Mouse (Mus musculus) testis, adult 2 months (tissue): ENCODE measurements around the gene Hacl1. TPM values are rescaled to one million over a fixed set of nuclear protein-coding genes. Genes with fewer than 3 reads are reported as not detected.

Experiments used
- H3K27ac ChIP-seq: fragments of 200-500 bp; 2 replicates; pipeline ENCODE4 v1.5.1; 2012; ENCODE audit warnings: low read depth, low read length; ENCODE audit not compliant: control insufficient read depth, insufficient read depth
- H3K27me3 ChIP-seq: fragments of 200-500 bp; 2 replicates; pipeline ENCODE4 v1.6.1; 2012; ENCODE audit warnings: mild to moderate bottlenecking, low read length, moderate library complexity; ENCODE audit not compliant: control insufficient read depth, insufficient read depth
- H3K36me3 ChIP-seq: fragments of 200-500 bp; 2 replicates; pipeline ENCODE4 v1.6.1; 2012; ENCODE audit warnings: mild to moderate bottlenecking, low read length; ENCODE audit not compliant: control insufficient read depth, insufficient read depth
- H3K4me1 ChIP-seq: fragments of 200-500 bp; 2 replicates; pipeline ENCODE4 v1.6.1; 2012; ENCODE audit warnings: low read length; ENCODE audit not compliant: control insufficient read depth, insufficient read depth
- H3K4me3 ChIP-seq: fragments of 200-500 bp; 2 replicates; pipeline ENCODE4 v1.5.1; 2012; ENCODE audit warnings: low read depth, mild to moderate bottlenecking, low read length, moderate library complexity, mixed read lengths; ENCODE audit not compliant: control insufficient read depth
- CTCF ChIP-seq: fragments of 200-500 bp; IDR thresholded peaks from 2 replicates; pipeline ENCODE4 v1.5.1; 2012; ENCODE audit warnings: low read depth, mild to moderate bottlenecking, inconsistent platforms, low read length, moderate library complexity; ENCODE audit not compliant: control insufficient read depth, insufficient read depth, insufficient replicate concordance
- POLR2A ChIP-seq: fragments of 200-500 bp; IDR thresholded peaks from 2 replicates; pipeline ENCODE4 v1.6.1; 2012; ENCODE audit warnings: low read depth, mild to moderate bottlenecking, inconsistent platforms, low read length, moderate library complexity; ENCODE audit not compliant: control insufficient read depth
- polyA plus RNA-seq: library from polyadenylated mRNA; depleted of rRNA; stranded (reverse); fragments of >200 nt; gene quantifications from 2 replicates; pipeline ENCODE4 v1.2.3, GENCODE M21; 2012

The Hacl1 gene
- polyA plus RNA-seq, 1 experiment: 15.1 TPM

- Histone ChIP-seq H3K27me3 (no peaks in the 10 kb centered on the region), H3K4me3 (no peak overlapping the region), H3K36me3 (no peaks in the 10 kb centered on the region), H3K4me1 (no peaks in the 10 kb centered on the region), H3K27ac (no peak overlapping the region)
- TF ChIP-seq CTCF (no peak), POLR2A (no peak)
Measured at GRCm38 (mm10) chr14:31680656-31681055, 39.6 kb upstream of the Hacl1 start.

GRCm38 (mm10) chr14:31671635-31672320, 30.7 kb upstream of the Hacl1 start:
- Histone ChIP-seq H3K27ac (no peak overlapping the region), H3K4me3 (no peak overlapping the region), H3K4me1 (peaks cover 2% of the 10 kb centered on the region; the same call in 1 of the 2 replicates), H3K36me3 (no peaks in the 10 kb centered on the region), H3K27me3 (no peaks in the 10 kb centered on the region)
- TF ChIP-seq CTCF (no peak), POLR2A (no peak)

- no peak for TF ChIP-seq CTCF
- no peak for TF ChIP-seq POLR2A
- H3K4me1 ChIP-seq: peaks cover 2% of the 10 kb centered on the region; the same call in 1 of the 2 replicates
- H3K36me3 ChIP-seq: no peaks in the 10 kb centered on the region
- no peak overlapping the region for H3K4me3 ChIP-seq
- no peaks in the 10 kb centered on the region for H3K27me3 ChIP-seq
- no peak overlapping the region for H3K27ac ChIP-seq
Measured at GRCm38 (mm10) chr14:31669642-31670490, 28.8 kb upstream of the Hacl1 start.

GRCm38 (mm10) chr14:31669161-31669611, 28.1 kb upstream of the Hacl1 start:
- Histone ChIP-seq H3K36me3 (no peaks in the 10 kb centered on the region), H3K4me1 (peaks cover 2% of the 10 kb centered on the region; the same call in 1 of the 2 replicates), H3K4me3 (no peak overlapping the region), H3K27me3 (no peaks in the 10 kb centered on the region), H3K27ac (no peak overlapping the region)
- no peak for TF ChIP-seq POLR2A
- TF ChIP-seq CTCF: no peak

- H3K4me3 ChIP-seq: no peak overlapping the region
- peaks cover 2% of the 10 kb centered on the region; the same call in 1 of the 2 replicates for H3K4me1 ChIP-seq
- no peaks in the 10 kb centered on the region for H3K36me3 ChIP-seq
- TF ChIP-seq CTCF (no peak), POLR2A (no peak)
- H3K27me3 ChIP-seq: no peaks in the 10 kb centered on the region
- H3K27ac ChIP-seq: no peak overlapping the region
Measured at GRCm38 (mm10) chr14:31668326-31668725, 27.2 kb upstream of the Hacl1 start.

- Histone ChIP-seq H3K4me3 (no peak overlapping the region), H3K27ac (no peak overlapping the region), H3K4me1 (peaks cover 4% of the 10 kb centered on the region), H3K27me3 (no peaks in the 10 kb centered on the region), H3K36me3 (no peaks in the 10 kb centered on the region)
- TF ChIP-seq CTCF (no peak), POLR2A (no peak)
Measured at GRCm38 (mm10) chr14:31667741-31668140, 26.7 kb upstream of the Hacl1 start.

- Histone ChIP-seq H3K4me3 (no peak overlapping the region), H3K4me1 (peaks cover 10% of the 10 kb centered on the region), H3K27me3 (no peaks in the 10 kb centered on the region), H3K27ac (no peak overlapping the region), H3K36me3 (no peaks in the 10 kb centered on the region)
- TF ChIP-seq POLR2A (no peak), CTCF (no peak)
Measured at GRCm38 (mm10) chr14:31666931-31667705, 26.0 kb upstream of the Hacl1 start.
